Mouse (Mus musculus): ENCODE measurements around the gene Plbd2. TPM values are rescaled to one million over a fixed set of nuclear protein-coding genes. Genes with fewer than 3 reads are reported as not detected.
A peak's percentile ranks its signal among the peaks of the same experiment; 100 is the strongest.

Gene Plbd2
- polyA plus RNA-seq, 1 experiment from 2014 or later: 42.0 TPM

GRCm38 (mm10) chr5:120524736-120525135, 21.3 kb upstream of the Plbd2 start:
- no peak for ATAC-seq (ENCODE audit: low FRiP score)
- Histone ChIP-seq H3K9ac (no peak overlapping the region), H3K27ac (no peak overlapping the region), H3K4me1 (no peaks in the 10 kb centered on the region), H3K9me3 (replicated peaks) (no peaks in the 10 kb centered on the region), H3K36me3 (no peaks in the 10 kb centered on the region), H3K27me3 (no peaks in the 10 kb centered on the region), H3K4me2 (replicated peaks) (no peak overlapping the region), H3K4me3 (no peak overlapping the region)
- WGBS: 89% methylated on average over 2 of the region's 2 CpGs

GRCm38 (mm10) chr5:120522649-120523048, 19.2 kb upstream of the Plbd2 start:
- H3K4me2 ChIP-seq (replicated peaks): no peak overlapping the region
- H3K36me3 ChIP-seq: no peaks in the 10 kb centered on the region
- no peak overlapping the region for H3K9ac ChIP-seq
- no peaks in the 10 kb centered on the region for H3K9me3 ChIP-seq (replicated peaks)
- no peaks in the 10 kb centered on the region for H3K27me3 ChIP-seq
- ATAC-seq (ENCODE audit: low FRiP score): no peak
- no peak overlapping the region for H3K27ac ChIP-seq
- WGBS: 74% methylated on average over 3 of the region's 3 CpGs
- no peaks in the 10 kb centered on the region for H3K4me1 ChIP-seq
- no peak overlapping the region for H3K4me3 ChIP-seq

DNA sequence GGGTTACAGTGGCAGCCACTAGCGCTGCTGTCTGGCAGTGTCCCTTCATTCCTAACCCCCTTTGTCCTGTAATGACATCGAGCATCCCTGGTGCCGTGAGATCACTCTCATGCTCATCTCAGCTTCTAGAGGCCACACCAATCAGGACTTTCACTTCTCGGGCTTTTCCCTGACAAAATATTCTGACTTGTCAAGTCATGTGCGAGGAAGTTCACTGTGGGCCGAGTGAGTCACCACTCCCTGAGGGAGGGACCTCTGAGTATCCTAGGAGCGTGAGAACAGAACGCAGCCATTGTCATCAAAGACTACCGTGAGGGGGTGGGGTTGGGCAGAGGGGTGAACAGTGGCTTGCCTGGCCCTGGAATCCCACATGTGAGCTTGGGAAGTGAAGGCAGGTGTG, 14.1 kb upstream of the Plbd2 start:
- no peak overlapping the region for H3K27ac ChIP-seq
- no peak overlapping the region for H3K4me2 ChIP-seq (replicated peaks)
- H3K27me3 ChIP-seq: no peaks in the 10 kb centered on the region
- H3K9ac ChIP-seq: no peak overlapping the region
- H3K9me3 ChIP-seq (replicated peaks): no peaks in the 10 kb centered on the region
- no peak overlapping the region for H3K4me3 ChIP-seq
- no peaks in the 10 kb centered on the region for H3K36me3 ChIP-seq
- 40% methylated on average over 9 of the region's 9 CpGs for WGBS
- H3K4me1 ChIP-seq: peaks cover 28% of the 10 kb centered on the region
- ATAC-seq (ENCODE audit: low FRiP score): no peak

GRCm38 (mm10) chr5:120516221-120516984, 13.0 kb upstream of the Plbd2 start:
- H3K27ac ChIP-seq: no peak overlapping the region
- peaks cover 31% of the 10 kb centered on the region for H3K4me1 ChIP-seq
- WGBS: 58% methylated on average over 15 of the region's 15 CpGs
- H3K36me3 ChIP-seq: no peaks in the 10 kb centered on the region
- peaks cover 10% of the 10 kb centered on the region for H3K27me3 ChIP-seq
- no peak overlapping the region for H3K4me3 ChIP-seq
- no peak overlapping the region for H3K9ac ChIP-seq
- ATAC-seq (ENCODE audit: low FRiP score): no peak
- no peak overlapping the region for H3K4me2 ChIP-seq (replicated peaks)
- no peaks in the 10 kb centered on the region for H3K9me3 ChIP-seq (replicated peaks)

DNA sequence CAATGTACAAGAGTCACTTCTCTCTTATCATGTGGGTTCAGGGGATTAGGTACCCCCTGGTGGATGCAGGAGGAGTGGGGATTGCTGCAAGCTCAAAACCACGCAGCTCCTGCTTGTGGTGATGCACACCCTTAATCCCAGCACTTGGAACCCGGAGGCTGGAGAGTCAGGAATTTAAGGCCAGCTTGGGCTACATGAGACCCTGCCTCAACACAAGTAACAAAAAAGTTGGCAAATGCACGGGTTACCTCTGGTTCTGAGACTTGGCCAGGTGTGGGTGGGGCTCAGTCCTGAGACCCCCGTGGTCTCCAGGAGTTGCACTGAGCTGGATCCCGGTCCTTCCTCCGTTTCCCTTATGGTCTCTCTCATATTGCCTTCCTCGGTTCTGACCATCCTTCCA, 12.0 kb upstream of the Plbd2 start:
- Histone ChIP-seq H3K9ac (no peak overlapping the region), H3K9me3 (replicated peaks) (no peaks in the 10 kb centered on the region), H3K4me2 (replicated peaks) (no peak overlapping the region), H3K36me3 (no peaks in the 10 kb centered on the region), H3K4me3 (no peak overlapping the region), H3K27me3 (peaks cover 12% of the 10 kb centered on the region), H3K4me1 (peaks cover 37% of the 10 kb centered on the region), H3K27ac (no peak overlapping the region)
- ATAC-seq (ENCODE audit: low FRiP score): no peak
- 77% methylated on average over 7 of the region's 7 CpGs for WGBS

DNA sequence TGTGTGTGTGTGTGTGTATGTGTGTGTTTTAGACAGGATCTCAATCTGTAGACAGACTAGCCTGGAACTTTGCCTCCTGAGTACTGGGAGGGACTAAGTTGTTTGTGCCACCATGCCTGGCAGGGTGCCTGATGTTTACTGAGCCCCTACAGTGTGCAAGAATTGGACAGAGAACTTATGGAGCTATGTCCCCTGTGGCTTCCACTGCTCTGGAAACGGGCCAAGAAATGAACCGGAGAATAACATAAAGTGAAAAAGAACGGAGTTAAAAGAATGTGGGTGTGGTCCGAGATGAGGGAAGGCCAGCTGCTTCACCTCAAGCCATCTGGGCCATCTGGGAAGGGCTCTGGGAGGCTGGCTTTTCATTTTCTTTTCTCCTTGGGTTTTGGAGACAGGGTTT, 11.3 kb upstream of the Plbd2 start:
- ATAC-seq (ENCODE audit: low FRiP score): no peak; the same call in 1 of the 2 replicates
- Histone ChIP-seq H3K27me3 (peaks cover 12% of the 10 kb centered on the region), H3K4me3 (no peak overlapping the region), H3K9me3 (replicated peaks) (no peaks in the 10 kb centered on the region), H3K4me2 (replicated peaks) (no peak overlapping the region), H3K9ac (no peak overlapping the region), H3K4me1 (peaks cover 37% of the 10 kb centered on the region), H3K36me3 (no peaks in the 10 kb centered on the region), H3K27ac (peak overlapping the region; percentile 17; the same call in 1 of the 2 replicates)
- WGBS: 13% methylated on average over 4 of the region's 4 CpGs

GRCm38 (mm10) chr5:120514031-120514677, 10.7 kb upstream of the Plbd2 start:
- Histone ChIP-seq H3K27me3 (peaks cover 12% of the 10 kb centered on the region), H3K4me2 (replicated peaks) (no peak overlapping the region), H3K9me3 (replicated peaks) (no peaks in the 10 kb centered on the region), H3K36me3 (no peaks in the 10 kb centered on the region), H3K27ac (peak overlapping the region; percentile 17; the same call in 1 of the 2 replicates), H3K9ac (no peak overlapping the region), H3K4me3 (no peak overlapping the region), H3K4me1 (peaks cover 37% of the 10 kb centered on the region)
- 84% methylated on average over 9 of the region's 9 CpGs for WGBS
- ATAC-seq (ENCODE audit: low FRiP score): no peak

DNA sequence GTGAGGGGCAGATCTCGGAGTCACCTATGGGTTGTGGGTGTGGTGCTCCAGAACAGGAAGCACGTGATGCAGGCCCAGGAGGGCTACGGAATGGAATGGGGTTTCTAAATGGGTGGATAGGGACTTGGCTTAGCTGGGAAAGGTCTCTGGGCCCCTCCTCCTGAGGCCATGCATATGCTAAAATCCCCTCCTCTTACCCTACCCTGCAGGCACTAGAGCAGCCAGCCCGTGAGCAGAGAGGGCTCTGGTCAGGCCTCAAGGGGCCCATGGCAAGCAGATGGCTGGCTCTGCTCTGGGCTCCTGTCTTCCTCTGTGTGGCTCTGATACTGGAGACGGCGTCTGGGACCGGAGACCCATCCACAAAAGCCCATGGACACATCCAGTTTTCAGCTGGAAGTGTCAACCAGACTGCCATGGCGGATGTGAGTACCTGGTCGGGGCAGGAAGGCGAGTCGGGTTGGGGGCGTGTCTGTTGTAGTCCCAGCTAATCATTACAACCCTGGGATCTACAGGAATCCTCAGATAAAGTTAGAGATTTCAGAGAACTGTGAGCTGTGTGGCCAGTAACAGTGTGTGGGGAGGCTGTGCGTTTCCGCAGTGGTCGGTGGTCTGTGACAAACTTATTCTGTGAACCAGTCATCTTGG, 9.6 kb upstream of the Plbd2 start:
- 28% methylated on average over 15 of the region's 15 CpGs for WGBS
- no peak overlapping the region for H3K9ac ChIP-seq
- H3K27ac ChIP-seq: peak overlapping the region; percentile 40; the same call in 1 of the 2 replicates
- H3K9me3 ChIP-seq (replicated peaks): no peaks in the 10 kb centered on the region
- no peak overlapping the region for H3K4me3 ChIP-seq
- H3K4me2 ChIP-seq (replicated peaks): no peak overlapping the region
- no peaks in the 10 kb centered on the region for H3K36me3 ChIP-seq
- H3K27me3 ChIP-seq: peaks cover 12% of the 10 kb centered on the region
- ATAC-seq (ENCODE audit: low FRiP score): 0 out of 2 replicates have a peak, but pooled peaks have one; percentile 23
- peaks cover 37% of the 10 kb centered on the region for H3K4me1 ChIP-seq

- Histone ChIP-seq H3K27ac (no peak overlapping the region), H3K9me3 (replicated peaks) (no peaks in the 10 kb centered on the region), H3K27me3 (peaks cover 12% of the 10 kb centered on the region), H3K4me1 (peaks cover 39% of the 10 kb centered on the region), H3K9ac (no peak overlapping the region), H3K4me2 (replicated peaks) (peak overlapping the region; percentile 58), H3K4me3 (peak overlapping the region; percentile 43), H3K36me3 (no peaks in the 10 kb centered on the region)
- 40% methylated on average over 14 of the region's 14 CpGs for WGBS
- ATAC-seq (ENCODE audit: low FRiP score): no peak
Measured at GRCm38 (mm10) chr5:120511643-120512220, 8.3 kb upstream of the Plbd2 start.

DNA sequence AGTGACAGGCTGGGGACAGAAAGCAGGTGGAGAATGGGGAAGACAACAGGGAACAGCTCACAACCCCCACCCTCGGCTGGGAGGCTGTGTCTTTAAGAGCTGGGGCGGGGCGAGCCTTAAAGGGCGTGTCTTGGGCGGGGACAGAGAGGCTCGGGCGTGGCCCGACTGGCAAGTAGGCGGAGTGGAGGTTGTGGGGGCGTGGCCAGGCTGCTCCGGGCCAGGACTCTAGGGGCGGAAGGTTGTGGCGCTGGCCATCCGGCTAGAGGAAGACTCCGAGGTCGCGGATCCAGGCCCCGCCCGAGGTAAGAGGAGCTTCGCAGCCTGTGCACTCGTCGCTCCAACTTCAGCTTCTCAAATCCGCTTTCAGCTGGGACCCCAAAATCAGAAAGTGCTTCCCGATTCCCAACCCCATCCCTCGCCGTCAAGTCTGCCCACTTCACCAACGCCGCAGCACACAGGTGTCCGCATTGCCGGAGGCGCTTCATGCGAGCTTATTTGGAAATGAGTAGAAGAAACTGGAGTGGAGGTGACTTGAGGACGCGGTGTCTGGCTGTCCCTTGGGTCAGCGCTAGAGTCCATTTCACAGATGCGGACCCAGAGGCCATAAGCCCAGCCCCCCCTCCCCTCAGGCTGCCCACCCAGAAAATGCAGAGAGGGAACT, 7.7 kb upstream of the Plbd2 start, which contains the start of gene Slc8b1:
Gene Slc8b1, plus strand, starts transcription at position 187 of the 661 bp plus-strand sequence.
- WGBS: under 1% methylated on average over 36 of the region's 36 CpGs
- Histone ChIP-seq H3K4me3 (peak within 1 kb of the TSS; percentile 43), H3K4me1 (peaks cover 35% of the 10 kb centered on the region), H3K4me2 (replicated peaks) (peak within 1 kb of the TSS; percentile 58), H3K36me3 (no peaks in the 10 kb centered on the region), H3K27me3 (peaks cover 12% of the 10 kb centered on the region), H3K27ac (no peak within 1 kb of the TSS), H3K9ac (no peak within 1 kb of the TSS), H3K9me3 (replicated peaks) (no peaks in the 10 kb centered on the region)
- ATAC-seq (ENCODE audit: low FRiP score): peak; percentile 78

- peaks cover 11% of the 10 kb centered on the region for H3K27me3 ChIP-seq
- no peaks in the 10 kb centered on the region for H3K9me3 ChIP-seq (replicated peaks)
- H3K36me3 ChIP-seq: no peaks in the 10 kb centered on the region
- 49% methylated on average over 4 of the region's 4 CpGs for WGBS
- no peak for ATAC-seq (ENCODE audit: low FRiP score)
- no peak overlapping the region for H3K4me2 ChIP-seq (replicated peaks)
- no peak overlapping the region for H3K4me3 ChIP-seq
- peaks cover 25% of the 10 kb centered on the region for H3K4me1 ChIP-seq
- no peak overlapping the region for H3K9ac ChIP-seq
- H3K27ac ChIP-seq: no peak overlapping the region
Measured at GRCm38 (mm10) chr5:120507311-120507710, 3.9 kb upstream of the Plbd2 start.

DNA sequence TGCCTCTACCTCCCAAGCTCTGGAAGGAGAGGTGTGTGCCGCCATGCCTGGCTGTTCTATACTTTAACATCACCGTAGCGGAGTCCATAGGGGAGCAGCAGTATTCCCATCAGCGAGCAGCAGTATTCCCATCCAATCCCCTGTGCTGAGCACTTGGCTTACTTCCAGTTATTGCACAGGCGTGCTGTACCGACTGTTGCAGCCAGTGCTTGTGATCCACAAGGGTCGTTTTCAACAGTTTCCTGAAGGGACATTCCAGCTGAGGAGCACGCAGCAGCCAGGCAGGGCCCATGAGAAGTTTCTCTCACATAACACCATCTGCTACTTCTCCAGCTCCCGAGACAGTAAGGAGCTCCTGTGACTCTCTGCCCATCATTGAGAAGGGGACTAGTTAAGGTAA, 3.1 kb upstream of the Plbd2 start:
- WGBS: 68% methylated on average over 9 of the region's 9 CpGs
- Histone ChIP-seq H3K4me2 (replicated peaks) (no peak overlapping the region), H3K9me3 (replicated peaks) (no peaks in the 10 kb centered on the region), H3K27me3 (peaks cover 3% of the 10 kb centered on the region), H3K27ac (no peak overlapping the region), H3K4me1 (peaks cover 29% of the 10 kb centered on the region), H3K9ac (no peak overlapping the region), H3K36me3 (no peaks in the 10 kb centered on the region), H3K4me3 (no peak overlapping the region)
- no peak for ATAC-seq (ENCODE audit: low FRiP score)
